Mouse (Mus musculus): ENCODE data around the gene Zbtb45.

DNA sequence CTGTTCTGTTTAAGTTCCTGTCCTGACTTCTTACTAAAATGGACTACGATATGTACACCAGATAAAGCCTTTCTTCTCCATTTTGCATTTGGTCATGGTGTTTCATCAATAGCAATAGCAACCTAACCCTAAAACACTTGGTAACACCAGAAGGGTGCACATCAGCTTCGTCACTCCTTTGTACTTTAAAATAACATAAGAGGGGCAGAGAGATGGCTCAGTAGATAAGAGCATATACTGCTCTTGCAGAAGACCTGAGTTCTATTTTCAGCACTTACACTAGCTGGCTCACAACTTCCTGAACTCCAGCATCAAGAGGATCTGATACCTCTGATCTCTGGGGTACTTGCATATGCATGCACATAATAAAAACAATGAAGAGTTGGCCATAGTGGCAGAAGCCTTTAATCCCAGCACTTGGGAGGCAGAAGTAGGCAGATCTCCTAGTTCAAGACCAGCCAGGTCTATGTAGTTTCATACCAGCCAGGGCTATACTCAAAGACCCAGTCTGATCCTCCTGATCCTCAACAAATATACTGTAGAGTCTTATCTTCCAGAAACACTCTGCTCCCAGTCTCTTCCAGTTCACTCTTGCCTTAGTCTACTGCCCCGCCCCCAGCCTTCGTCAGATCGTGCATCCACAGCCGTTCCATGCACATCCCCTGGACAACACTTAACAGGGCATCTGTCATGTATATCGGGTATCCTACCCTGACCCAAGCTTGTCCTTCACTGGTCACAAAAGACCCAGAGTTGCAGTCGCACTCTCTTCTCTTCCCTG lies 22.2 kb downstream of the Zbtb45 start:
- TF ChIP-seq CTCF (IDR thresholded peaks at IDR 0.05; ENCODE audit: extremely low read depth, insufficient read length, insufficient replicate concordance, low read depth, low read length) (no peak), POLR2A (IDR thresholded peaks at IDR 0.05; ENCODE audit: low read depth, low read length) (no peak)

Data from small intestine, adult 2 months (tissue).